Mouse (Mus musculus) thymus, postnatal 0 days (tissue): ENCODE data around the gene Ppp1r12b. TPM values are rescaled to one million over a fixed set of nuclear protein-coding genes. Genes with fewer than 3 reads are reported as not detected.

ENCODE experiments used
- DNase-seq: peaks from one replicate; pipeline ENCODE4 v3.0.0-alpha.2; 2015; ENCODE audit warnings: low spot score
- polyA plus RNA-seq: library from polyadenylated mRNA; unstranded; fragments of >200 nt; fragmentation: Nextera tagmentation; extraction: Ambion mirVana; gene quantifications from 2 replicates; pipeline ENCODE4 v1.2.1, GENCODE M21; 2015

Ppp1r12b gene
- polyA plus RNA-seq, 1 experiment from 2014 or later = 7.0 TPM

DNA sequence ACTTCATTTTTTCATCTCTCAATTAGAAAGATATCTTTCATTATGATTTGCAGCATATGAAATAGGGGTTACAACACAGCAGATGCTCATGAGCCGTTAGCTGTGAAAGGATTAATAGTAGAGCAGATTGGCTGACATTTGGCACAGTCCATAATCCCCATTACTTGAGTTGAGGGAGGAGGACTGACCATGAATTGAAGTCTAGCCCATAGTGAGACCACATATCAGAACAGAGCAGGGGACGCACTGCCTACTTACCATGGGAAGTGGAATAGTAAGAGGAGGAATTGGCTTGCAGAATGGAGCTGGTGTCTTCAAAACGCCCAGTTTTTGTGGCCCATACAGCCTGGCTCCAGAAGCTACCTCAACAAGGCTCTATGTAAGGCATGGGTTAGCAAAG lies 159.2 kb downstream of the Ppp1r12b start:
- DNase-seq = no peak

- no peak for DNase-seq
Observed at GRCm38 (mm10) chr1:134796076-134796475, 159.7 kb downstream of the Ppp1r12b start.

DNA sequence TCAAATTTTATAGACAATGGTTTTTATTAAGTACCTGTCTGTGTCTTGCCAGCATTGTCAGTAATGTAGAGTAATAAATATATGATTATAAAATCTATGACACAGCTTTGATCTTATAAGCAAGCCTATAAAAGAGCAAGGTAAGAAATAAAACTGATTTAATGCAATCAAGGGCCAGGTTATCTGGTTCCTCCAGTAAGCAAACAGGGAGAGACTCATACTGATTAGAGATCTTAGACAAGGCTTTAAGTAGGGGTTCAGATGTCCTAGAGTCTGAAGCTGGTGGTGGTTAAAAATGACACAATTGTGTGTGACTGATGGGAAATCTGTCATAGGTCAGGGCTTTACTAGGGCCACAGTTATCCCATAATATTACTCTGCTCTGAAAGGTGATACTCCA lies 164.3 kb downstream of the Ppp1r12b start:
- no peak for DNase-seq

DNA sequence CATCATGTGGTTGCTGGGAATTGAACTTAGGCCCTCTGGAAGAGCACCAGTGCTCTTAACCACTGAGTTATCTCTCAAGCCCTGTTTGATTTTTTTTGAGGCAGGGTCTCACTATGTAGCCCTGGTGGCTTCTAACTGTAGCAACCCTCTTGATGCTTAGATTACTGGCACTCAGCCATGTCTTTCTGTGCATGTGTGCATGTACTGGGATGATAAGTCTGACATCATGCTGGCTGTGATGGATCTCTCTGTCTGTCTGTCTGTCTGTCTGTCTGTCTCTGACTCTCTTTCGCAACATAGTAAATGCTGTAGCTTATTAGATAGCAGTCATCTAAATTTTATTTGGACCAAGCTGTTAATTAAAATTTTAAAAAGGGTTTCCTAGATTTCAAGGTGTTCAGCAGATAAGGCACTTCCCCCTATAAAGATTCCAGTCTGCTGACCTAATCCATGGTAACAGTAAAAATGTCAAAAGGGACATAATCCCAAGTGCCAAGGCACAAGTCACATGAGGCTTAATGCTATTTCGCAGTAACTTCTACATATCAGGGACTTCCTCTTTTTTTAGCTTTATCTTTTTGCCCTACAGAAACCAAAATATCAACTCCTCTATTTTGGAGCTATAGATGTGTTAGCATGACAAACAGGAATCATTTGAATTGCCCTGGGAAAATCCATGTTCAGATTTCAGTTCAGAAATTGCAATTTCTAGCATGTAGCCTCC lies 164.9 kb downstream of the Ppp1r12b start:
- no peak for DNase-seq

DNA sequence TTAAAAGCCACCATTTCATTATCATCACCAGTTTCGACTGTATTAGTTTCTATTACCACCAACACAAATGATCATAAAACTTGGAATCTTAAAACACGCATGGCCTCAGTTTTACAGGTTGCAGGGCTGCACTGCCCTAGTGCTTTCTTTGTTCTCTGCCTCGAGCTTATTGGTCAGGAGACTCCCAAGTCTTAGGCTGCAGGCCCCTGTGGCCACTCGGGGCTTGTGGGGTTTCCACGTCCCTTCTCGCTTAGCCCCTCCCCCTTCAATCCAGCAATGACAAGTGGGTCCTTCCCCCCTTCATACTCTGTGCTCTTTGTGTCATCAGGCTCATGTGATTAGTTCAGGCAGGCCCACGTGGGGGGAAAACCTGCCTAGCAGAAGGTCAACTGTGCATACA lies 167.6 kb downstream of the Ppp1r12b start:
- DNase-seq = no peak

DNA sequence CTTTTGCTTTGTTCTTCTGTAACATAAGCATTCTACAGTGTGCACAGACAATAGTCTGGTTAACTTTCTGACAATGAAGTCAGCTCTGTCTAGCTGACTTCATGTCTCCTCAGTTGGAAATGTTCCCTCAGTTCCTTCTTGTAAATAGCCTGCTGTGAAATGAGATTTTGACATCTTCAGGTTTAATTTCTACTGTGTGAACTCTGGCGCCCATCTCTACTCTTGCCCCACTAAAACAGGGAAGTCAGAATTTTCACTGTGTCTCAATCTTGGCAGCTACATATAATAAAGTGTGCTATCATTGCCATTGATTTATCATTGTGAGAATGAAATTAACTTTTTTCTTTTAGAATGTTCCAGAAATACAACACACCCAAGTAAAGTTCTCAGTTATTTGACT lies 170.8 kb downstream of the Ppp1r12b start:
- DNase-seq = no peak

DNA sequence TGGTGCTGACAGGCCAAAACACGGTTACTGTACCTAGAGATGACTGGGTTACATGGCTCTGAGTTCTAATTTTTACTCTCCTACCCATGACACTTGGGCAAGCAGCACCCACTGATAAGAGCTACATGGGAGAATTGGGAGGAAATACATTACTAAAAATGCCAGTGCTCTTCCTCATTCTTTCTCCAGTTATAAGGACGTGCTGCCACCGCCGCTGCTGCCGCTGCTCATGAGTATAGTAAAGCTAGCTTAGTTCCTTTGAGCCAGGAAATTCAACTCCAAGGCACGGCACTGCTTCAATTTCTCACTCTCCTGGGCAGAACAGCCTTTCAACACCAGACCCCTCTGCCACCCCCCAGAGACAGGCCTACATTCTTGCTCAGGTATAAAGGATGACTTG lies 171.3 kb downstream of the Ppp1r12b start:
- DNase-seq = no peak

DNA sequence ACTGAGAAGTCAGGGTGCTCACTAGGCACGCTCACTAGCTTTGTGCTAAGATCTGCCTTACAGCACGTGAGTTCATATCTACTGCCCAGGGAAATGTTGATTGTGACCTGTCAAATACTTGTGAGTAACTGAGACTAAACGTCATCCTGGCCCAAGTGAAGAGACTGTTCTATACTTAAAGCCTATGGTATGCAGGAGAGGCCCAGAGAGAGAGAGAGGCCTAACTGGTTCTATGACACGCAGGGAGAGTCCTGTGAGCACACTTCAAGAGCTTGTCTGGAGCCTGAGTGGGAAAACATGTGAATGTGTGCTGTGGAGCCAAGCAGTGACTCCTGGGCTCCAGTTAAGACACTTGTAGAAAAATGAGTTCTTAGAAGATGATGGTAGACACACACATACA lies 171.8 kb downstream of the Ppp1r12b start:
- no peak for DNase-seq

GRCm38 (mm10) chr1:134782797-134783196 lies 172.9 kb downstream of the Ppp1r12b start:
- DNase-seq = no peak

GRCm38 (mm10) chr1:134777936-134778548 lies 177.7 kb downstream of the Ppp1r12b start:
- DNase-seq = peak; percentile 45

DNA sequence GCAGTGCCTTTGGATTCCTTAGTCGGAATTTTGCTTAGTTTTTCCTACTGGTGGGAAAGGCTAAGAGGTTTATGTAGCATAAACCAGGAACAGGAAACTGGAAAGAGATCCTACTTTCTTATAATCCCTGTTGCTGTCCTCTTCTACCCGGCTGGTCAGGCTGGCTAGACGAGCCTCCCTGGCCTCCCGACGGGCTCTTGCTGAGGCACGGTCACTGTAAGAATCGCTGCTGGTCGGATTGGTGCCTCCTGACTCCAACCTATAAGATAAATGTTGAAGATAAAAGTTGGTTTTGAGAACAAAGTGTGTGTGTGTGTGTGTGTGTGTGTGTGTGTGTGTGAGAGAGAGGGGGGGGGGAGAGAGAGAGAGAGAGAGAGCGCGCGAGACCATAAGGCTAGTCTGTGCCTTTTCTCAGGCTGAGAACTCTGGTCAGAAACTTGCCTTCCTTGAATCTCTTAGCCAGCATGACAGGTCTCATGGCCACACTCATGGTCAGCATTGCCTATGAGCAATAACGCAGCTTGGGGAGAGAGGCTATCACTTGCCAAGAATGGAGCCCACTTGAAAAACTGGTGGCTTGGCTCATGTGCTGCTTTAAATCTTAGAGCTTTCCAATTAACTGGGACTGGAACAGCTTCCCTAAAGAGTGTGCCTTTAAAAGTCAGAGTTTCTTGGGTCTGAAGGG lies 178.4 kb downstream of the Ppp1r12b start:
- no peak for DNase-seq

GRCm38 (mm10) chr1:134775631-134776030 lies 180.1 kb downstream of the Ppp1r12b start:
- no peak for DNase-seq

GRCm38 (mm10) chr1:134774728-134775287 lies 180.9 kb downstream of the Ppp1r12b start:
- no peak for DNase-seq

DNA sequence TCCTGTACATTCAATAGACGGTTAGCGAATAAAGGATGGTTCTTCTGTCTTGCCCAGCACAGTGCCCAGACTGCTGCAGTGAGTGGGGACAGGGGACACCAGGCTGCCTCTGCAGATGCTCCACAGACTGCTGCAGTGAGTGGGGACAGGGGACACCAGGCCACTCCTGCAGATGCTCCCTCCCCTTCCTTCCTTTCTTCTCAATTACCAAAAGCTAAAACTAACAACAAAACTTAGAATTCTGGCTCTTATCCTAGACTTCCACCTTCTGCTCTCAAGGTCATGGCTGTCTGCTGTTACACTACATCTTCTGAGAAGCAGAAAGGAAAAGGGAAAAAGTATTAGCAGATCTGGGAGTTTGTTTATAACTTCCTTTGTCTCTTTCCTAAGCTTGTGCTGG lies 181.5 kb downstream of the Ppp1r12b start:
- no peak for DNase-seq

DNA sequence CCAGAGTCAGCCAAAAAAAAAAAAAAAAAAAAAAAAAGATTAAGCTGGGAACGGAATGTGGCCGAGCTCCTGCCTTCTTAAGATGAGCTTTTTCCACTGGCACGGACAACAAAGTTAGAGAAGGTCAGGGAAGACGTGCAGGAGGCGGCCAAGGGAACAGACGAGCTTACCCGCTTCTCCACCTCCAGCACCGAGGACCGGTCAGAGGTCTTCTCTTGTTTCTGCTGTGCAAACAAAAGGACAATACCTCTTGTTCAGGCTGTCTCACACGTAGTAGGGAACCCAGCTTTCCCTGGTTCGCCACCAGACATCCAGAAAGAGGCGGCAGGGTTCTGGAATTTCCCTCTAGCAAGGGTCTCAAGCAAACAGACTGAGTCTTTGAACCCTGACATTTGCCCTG lies 182.5 kb downstream of the Ppp1r12b start:
- no peak for DNase-seq

- no peak for DNase-seq
Observed at GRCm38 (mm10) chr1:134772821-134773220, 182.9 kb downstream of the Ppp1r12b start.

DNA sequence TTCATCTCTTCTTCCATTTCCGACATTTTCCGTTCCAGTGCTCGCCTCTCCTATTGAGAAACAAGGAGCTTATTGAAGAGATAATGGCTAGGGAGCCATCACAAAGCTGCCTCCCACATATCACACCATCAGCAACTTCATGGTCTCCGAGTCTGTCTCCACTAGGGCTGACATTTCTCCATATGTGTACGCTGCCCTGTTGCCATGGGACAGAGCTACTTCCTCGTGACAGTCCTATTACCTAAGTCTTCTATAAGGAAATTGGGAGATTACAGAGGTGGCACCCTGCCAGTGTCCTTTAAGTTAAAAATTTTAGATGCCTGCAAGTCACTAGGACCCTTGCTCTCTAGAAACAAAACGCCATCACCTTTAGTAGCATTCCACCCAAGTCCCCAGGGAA lies 183.7 kb downstream of the Ppp1r12b start:
- no peak for DNase-seq

GRCm38 (mm10) chr1:134771353-134771752 lies 184.4 kb downstream of the Ppp1r12b start:
- no peak for DNase-seq

DNA sequence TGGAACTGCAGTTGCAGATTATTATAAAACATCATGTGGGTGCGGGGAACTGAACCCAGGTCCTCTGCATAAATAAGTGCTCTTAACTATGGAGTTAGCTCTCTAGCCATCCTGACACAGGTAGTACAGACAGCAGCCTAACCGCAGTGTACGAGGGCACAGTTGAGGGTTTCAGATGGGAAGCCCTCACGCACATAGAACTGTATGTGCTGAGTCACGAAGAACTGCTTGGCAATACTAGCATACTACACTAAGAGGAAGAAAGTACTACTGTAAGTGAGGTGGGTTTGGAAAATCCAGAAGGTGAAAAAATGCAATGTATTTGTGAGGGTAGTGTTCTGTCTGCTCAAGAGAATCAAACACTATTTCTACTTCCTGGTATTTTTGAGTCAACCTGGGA lies 185.4 kb downstream of the Ppp1r12b start:
- DNase-seq = no peak

- no peak for DNase-seq
Observed at GRCm38 (mm10) chr1:134766448-134766847, 189.3 kb downstream of the Ppp1r12b start.

DNA sequence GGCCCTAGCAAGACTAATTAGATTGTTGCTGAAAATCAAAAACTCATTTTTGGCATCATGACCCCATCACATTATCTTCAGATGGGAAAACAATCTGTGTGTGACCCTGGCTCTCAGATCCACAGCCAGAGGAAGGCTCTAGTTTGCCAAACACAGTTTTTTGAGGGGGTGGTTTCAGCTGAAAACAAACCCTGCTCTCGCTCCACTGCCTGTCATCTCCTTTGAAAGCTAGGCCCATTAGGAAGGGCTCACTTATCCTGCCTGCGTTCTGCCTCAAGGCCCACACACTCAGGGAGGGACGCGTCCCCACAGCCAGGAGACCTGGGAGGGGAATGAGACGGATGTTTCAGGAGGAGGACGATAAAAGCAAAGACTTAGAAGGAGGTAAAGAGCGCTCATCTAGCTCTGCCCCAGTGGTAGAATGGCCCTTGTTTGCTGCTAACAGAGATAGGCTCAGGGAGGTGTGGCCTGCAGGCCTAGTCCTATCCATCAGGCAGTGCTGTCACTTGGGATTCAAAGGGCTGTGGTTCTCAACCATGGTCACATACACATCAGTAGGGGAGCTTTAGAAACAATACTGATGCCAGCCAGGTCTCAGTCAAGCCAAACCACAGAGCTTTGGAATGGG lies 190.8 kb downstream of the Ppp1r12b start:
- DNase-seq = no peak
